Mouse (Mus musculus): ENCODE data around the gene Cdca5.

DNA sequence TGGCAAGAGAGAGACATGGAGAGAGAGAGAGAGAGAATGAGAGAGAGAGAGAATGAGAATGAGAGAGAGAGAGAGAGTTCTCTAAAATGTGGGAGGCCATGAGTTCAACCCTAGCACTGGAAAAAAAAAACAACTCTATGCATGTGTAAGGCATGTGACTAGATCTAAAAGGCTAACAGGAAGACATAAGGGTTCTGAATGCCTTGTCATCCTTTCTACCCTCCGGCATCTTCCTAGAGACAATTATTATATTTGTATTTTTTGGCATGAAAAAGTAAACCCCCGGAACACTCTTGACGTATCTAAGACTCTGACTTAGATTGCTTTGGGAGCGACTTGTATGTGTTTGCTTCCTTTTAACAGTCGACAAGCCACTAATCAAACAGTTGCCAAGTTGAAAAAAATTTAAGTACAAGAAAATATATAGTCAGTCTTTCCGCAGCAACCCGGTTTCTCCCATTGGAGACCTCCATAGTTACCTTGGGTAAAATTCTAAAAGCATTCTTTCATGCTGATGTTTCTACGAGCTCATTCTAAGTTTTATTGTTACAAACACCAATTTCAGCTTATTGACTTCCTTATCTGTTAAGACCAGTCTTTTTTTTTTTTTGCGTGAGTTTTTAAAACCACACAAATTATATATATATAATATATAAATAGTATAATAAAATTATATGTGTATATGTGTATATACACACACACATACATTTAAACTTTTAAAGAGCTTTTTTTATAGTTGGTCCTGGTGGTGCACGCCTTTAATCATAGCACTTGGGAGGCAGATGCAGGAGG, 42.2 kb downstream of the Cdca5 start:
- TF ChIP-seq CTCF (IDR thresholded peaks at IDR 0.05; ENCODE audit: low read depth) (no peak), EP300 (IDR thresholded peaks at IDR 0.05; ENCODE audit: low read depth) (no peak)

Measured in liver, embryonic 14.5 days (tissue).